Mouse (Mus musculus) CD8-positive naive resting alpha-beta T cell, adult 2 months (primary cell): ENCODE measurements around the gene Mrnip.

Experiments
- DNase-seq, 2 experiments: peaks; one replicate each; pipeline ENCODE4 v3.0.0; 2022; ENCODE audit warnings: low read depth in 2 of 2, low spot score in 2 of 2

The Mrnip gene

GRCm38 (mm10) chr11:50158346-50158745, 15.9 kb upstream of the Mrnip start:
- no peak for DNase-seq

DNA sequence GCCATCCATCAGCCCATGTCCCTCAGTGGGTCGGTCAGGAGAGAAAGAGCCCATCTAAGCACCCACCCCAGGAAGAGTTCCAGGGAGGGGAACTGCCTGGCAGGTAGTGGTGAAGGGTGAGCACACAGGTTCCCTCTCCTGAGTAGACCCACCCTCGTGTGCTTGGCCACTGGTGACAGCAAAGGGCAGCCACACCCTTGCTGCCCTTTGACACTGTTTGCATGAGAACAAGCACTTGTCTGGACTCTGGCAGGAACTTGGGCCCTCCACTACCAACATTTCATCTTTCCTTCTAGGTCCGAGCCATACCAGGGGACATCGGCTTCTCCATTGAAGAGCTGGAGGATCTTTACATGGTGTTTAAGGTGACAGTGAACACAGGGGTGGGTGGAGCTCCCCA, 14.9 kb upstream of the Mrnip start:
- DNase-seq = no peak

- peak; percentile 26 to 56 for DNase-seq
Measured at GRCm38 (mm10) chr11:50161578-50162304, 12.5 kb upstream of the Mrnip start.

DNA sequence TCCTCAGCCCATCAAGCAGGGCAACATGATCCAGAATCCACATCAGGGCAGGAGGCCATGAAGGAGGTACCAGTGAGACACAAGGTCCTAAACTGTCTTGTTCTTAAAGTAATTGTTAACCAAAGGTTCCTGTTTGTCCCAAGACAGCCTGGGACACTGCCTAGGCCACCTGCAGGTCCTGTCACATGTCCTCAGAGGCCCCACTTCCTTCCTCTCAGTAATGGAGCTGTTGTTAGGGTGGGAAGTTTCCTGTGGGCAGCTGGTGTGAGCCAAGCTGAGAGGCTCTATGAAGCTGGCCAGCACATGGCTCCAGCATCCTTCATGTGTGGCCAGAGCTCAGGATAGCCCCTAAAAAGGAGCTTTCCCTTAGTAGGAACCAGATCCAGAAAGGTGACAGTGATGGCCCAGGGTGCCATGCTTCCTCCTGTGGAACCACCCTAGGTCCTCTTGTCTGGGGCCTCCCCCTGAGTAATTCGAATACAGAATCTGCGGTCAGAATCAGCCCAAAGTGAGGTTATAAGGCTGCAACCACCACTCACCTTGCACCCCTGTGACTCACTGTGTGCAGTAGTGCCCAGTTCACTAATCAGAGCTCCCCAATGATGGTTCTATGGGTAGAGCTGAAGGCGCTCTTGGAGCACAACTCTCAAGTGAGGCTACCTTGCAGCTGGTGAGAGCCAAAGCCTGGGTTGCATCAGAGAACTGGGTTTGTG, 11.8 kb upstream of the Mrnip start:
- DNase-seq = no peak

DNA sequence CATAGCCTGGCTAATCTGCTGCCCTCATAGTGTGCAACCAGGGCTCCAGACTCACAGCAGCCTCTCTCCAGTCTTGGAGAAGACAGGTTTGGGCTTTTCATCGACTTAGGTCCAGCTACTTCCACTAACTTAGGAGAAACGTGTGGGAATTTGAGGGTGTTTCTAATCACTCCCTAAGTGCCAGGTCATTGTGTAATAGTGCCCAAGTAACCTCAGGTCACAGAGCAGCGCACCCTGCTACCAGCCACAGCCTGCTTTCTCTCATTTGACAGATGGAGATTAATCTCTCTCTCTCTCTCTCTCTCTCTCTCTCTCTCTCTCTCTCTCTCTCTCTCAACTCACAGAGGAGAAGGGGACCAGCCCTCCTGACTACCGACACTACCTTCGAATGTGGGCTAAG, 5.9 kb upstream of the Mrnip start:
- DNase-seq = no peak

- DNase-seq = peak; percentile 97 to 99
Measured at GRCm38 (mm10) chr11:50174730-50175187, 515 bp downstream of the Mrnip start.

- no peak for DNase-seq
Measured at GRCm38 (mm10) chr11:50176351-50176750, 2.1 kb downstream of the Mrnip start.

DNA sequence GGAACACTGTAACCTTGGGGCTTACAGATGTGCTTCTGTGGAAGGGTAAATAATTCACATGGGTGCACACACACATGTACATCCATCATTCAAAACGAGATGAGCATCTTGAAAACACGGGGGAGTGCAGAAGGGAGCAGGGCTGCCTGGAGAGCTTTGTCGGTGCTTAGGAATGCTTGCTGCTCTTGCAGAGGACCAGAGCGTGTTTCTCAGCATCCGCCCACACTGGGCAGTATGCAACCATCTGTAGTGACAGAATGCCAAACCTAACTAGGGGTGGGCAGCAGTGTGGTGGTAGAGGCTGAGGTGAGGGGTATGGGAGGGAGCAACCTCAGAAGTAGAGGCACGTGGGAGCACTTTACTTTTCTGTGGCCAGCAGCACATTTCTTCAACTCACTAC, 2.9 kb downstream of the Mrnip start:
- DNase-seq = no peak

DNA sequence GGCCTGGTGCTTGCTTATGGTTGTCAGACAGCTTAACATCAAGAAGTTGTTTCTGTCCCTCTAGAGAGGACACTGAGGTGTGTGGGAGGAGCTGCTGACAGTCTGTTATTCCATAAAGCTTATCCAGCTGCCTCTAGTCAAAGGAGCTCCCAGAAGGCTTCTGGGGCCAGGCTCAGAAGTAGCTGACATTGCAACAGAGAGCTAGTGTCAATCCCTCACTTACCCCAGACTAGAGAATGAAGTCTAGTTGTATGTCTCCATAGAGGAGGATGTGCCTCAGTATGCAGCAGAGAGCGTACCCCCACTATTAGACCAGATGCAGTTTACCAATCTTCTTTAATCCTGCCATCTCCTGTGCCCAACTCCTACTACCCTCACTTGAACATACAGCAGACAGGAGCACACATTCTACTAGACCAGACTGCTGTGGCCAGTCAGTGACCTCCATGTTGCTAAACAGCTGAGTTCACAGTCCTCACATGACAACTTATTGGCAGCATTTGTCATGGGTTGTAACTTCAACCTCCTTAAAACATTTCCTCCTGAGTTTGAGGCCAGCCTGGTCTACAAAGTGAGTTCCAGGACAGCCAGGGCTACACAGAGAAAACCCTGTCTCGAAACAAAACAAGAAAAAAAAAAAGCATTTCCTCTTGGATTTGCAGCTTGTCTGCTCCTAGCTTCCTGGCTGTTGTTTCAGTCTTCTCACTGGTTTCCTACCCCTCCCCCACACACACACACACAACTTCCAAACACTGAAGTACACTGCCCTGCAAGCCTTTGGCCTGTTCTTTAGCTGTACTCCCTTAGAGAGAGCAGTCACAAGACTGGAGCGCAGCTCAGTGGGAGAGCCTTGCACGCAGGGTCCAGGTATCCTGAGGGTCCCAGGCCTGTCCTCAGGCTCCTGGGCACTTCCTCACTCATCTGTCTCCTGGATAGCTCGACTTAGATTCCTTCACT, 4.6 kb downstream of the Mrnip start:
- DNase-seq = no peak

DNA sequence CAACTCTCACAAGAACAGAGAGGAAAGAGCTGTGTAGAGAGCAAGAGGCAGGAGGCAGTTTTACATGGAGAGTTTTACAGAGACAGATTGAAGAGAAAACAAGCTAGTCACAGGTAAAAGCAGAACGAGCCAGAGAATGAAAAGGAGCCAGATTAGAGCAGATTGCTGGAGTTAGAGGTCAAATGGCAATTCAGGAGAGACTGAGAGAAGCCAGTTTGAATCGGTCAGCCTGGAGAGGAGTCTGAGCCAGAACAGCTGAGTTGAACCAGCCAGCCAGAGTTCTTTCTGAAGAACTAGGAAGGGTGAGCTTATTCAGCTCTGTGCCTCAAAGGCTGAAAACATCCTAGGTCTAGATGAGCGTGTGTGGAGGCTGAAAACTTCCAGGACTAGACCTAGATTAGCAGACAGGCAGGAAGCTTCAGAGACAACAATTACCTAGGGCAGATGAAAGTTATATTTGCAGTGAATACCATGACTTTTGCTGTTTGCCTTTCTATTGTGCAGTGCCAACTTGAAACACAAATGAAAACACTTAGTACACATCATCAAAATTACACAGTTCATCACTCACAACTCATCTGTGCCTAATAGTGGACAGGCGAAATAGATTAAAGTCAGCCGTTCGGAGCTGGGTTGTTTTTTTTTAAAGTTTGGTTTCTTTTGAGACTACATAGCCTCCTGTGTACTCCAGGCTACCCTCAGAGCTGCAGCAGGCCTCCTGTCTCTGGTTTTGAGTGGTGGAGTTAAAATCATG, 6.4 kb downstream of the Mrnip start:
- DNase-seq = no peak

GRCm38 (mm10) chr11:50182702-50183101, 8.5 kb downstream of the Mrnip start:
- DNase-seq = no peak

DNA sequence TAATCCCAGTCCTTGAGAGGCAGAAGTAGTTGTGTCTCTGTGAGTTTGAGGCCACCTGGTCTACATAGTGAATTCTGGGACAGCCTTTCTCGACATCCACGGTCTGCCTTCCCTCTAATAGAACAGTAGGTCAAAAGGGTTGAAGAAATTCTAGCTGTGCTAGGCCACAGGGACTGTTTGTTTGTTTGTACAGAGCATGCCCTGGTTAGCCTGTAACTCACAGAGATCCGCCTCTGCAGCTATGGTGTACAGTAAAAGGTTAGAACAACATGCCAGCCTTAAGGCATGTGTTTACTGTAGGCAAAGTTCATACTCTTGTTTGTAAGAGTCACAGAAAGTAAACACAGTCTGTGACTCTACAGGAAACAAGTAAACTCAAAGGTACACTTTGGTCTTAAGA, 10.5 kb downstream of the Mrnip start:
- DNase-seq = no peak

DNA sequence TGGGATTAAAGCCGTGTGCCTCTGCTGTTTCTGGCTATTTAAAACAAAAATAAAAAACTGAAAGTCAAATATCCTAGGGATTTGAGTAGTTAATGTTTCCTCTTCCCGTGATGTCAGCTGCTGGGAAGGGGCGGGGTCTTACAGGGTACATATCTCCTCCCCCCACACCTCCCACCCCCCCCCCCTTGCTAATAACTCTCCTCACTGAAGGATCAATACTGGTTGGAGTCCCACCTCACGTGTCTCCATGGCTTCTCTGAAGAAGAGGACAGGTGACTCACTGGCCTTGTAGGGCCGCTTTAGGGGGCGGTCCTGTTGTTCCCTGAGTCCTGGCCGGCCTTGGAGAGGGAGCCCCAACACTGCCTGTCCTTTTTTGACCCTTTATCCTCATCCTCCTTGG, 14.4 kb downstream of the Mrnip start:
- no peak for DNase-seq

GRCm38 (mm10) chr11:50190362-50190761, 16.1 kb downstream of the Mrnip start:
- no peak for DNase-seq

- DNase-seq = no peak
Measured at GRCm38 (mm10) chr11:50192278-50192677, 18.0 kb downstream of the Mrnip start.

DNA sequence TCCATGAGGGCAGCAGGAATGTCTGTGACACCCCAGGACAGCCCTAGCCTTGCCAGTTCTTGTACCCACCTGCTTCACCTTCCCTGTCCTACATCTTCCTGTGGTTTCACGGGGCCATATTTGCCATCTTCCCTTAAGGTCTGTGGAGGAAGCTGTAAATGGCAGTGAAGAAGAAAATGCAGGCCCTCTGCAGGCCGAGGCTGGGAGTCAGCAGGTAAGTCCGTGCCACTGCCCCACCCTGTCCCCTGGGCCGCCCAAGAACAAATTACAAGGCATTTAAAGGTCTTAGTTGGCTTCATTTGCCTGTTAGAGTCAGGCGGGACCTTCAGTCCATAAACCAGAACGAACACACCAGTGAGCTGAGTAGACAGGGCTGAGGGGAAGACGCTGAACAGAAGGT, 19.8 kb downstream of the Mrnip start:
- no peak for DNase-seq

- no peak for DNase-seq
Measured at GRCm38 (mm10) chr11:50194793-50195192, 20.5 kb downstream of the Mrnip start.

DNA sequence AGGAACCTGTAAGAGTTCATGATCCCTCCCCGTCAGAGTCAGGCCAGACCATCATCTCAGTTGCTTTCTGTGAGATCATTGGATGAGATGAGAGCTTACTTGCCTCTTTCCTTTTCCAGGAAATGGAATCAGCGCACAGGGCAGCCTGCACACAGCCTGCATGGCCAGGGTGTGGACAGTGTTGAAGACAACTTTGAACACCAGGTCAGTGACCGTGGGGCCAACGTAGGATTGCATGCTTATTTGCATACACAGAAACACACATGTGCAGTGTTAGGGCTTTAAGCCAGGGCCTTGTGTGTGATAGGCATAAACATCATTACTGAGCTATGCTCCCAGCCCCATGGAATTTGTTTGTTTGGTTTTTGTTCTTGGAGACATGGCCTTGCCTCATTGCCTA, 23.3 kb downstream of the Mrnip start:
- DNase-seq = no peak

DNA sequence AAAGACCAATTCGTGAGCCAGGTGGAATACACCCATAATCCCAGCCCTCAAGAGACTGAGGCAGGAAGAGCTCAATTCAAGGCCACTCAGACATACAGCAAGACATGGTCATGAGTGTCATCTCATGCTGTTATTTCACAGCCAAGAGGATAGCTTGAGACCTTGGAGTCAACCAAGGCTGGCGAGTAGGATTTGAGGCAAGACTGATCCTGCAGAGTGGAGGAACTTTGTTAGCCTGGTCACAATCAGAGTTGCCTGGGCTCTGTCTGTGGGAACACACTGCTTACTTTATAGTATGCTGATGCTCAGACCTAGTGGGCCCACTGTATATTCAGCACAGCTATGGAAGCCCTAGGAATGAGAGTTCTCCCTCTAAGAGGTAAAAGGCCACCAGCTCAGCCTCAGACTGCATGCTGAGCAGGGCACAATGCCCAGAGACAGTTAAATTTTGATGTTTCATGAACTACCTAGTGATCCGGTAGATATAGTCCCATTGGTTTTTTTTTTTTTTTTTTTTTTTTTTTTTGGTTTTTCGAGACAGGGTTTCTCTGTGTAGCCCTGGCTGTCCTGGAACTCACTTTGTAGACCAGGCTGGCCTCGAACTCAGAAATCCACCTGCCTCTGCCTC, 24.1 kb downstream of the Mrnip start:
- DNase-seq = no peak

- no peak for DNase-seq
Measured at GRCm38 (mm10) chr11:50198916-50199315, 24.7 kb downstream of the Mrnip start.
